Mouse (Mus musculus): ENCODE results near the gene Tmem198. TPM values are rescaled to one million over a fixed set of nuclear protein-coding genes. Genes with fewer than 3 reads are reported as not detected.
A peak's percentile ranks its signal among the peaks of the same experiment; 100 is the strongest.

Tmem198 gene
- polyA plus RNA-seq (2012; ENCODE audit: insufficient read depth, insufficient read length, missing spikeins) = not detected in 2 replicates

- Histone ChIP-seq H3K4me3 (ENCODE audit: insufficient read depth, low read depth, low read length) (peak within 1 kb of the TSS; percentile 67), H3K27ac (replicated peaks; ENCODE audit: low read depth, low read length) (no peak within 1 kb of the TSS), H3K4me1 (ENCODE audit: control insufficient read depth, insufficient read depth, insufficient read length, low read length) (no peaks in the 10 kb centered on the region; the same call in 1 of the 2 replicates)
Observed at GRCm38 (mm10) chr1:75478916-75479634, at the start of gene Tmem198, which contains the start of gene Chpf. Gene Tmem198 (plus strand): TSS chr1:75479532. Gene Chpf (minus strand): TSS chr1:75479307.

- peaks cover 2% of the 10 kb centered on the region; the same call in 1 of the 2 replicates for H3K4me1 ChIP-seq (ENCODE audit: control insufficient read depth, insufficient read depth, insufficient read length, low read length)
- peak within 1 kb of the TSS; percentile 72 for H3K4me3 ChIP-seq (ENCODE audit: insufficient read depth, low read depth, low read length)
- peak within 1 kb of the TSS; percentile 45 for H3K27ac ChIP-seq (replicated peaks; ENCODE audit: low read depth, low read length)
Observed at GRCm38 (mm10) chr1:75435475-75436328, 43.6 kb upstream of the Tmem198 start, which contains the start of gene Gmppa. Gene Gmppa (plus strand): TSS chr1:75435930.

GRCm38 (mm10) chr1:75438782-75439181, 40.5 kb upstream of the Tmem198 start:
- H3K4me1 ChIP-seq (ENCODE audit: control insufficient read depth, insufficient read depth, insufficient read length, low read length) = peaks cover 2% of the 10 kb centered on the region; the same call in 1 of the 2 replicates
- H3K4me3 ChIP-seq (ENCODE audit: insufficient read depth, low read depth, low read length) = no peak overlapping the region
- no peak overlapping the region for H3K27ac ChIP-seq (replicated peaks; ENCODE audit: low read depth, low read length)

GRCm38 (mm10) chr1:75440661-75441060, 38.7 kb upstream of the Tmem198 start:
- H3K4me1 ChIP-seq (ENCODE audit: control insufficient read depth, insufficient read depth, insufficient read length, low read length) = peaks cover 2% of the 10 kb centered on the region; the same call in 1 of the 2 replicates
- H3K4me3 ChIP-seq (ENCODE audit: insufficient read depth, low read depth, low read length) = no peak overlapping the region
- H3K27ac ChIP-seq (replicated peaks; ENCODE audit: low read depth, low read length) = no peak overlapping the region

GRCm38 (mm10) chr1:75441471-75441996, 37.8 kb upstream of the Tmem198 start:
- H3K4me1 ChIP-seq (ENCODE audit: control insufficient read depth, insufficient read depth, insufficient read length, low read length) = no peaks in the 10 kb centered on the region; the same call in 1 of the 2 replicates
- H3K4me3 ChIP-seq (ENCODE audit: insufficient read depth, low read depth, low read length) = no peak overlapping the region
- no peak overlapping the region for H3K27ac ChIP-seq (replicated peaks; ENCODE audit: low read depth, low read length)

GRCm38 (mm10) chr1:75442171-75442570, 37.2 kb upstream of the Tmem198 start:
- Histone ChIP-seq H3K27ac (replicated peaks; ENCODE audit: low read depth, low read length) (no peak overlapping the region), H3K4me3 (ENCODE audit: insufficient read depth, low read depth, low read length) (no peak overlapping the region), H3K4me1 (ENCODE audit: control insufficient read depth, insufficient read depth, insufficient read length, low read length) (no peaks in the 10 kb centered on the region)

GRCm38 (mm10) chr1:75442811-75443210, 36.5 kb upstream of the Tmem198 start:
- Histone ChIP-seq H3K4me1 (ENCODE audit: control insufficient read depth, insufficient read depth, insufficient read length, low read length) (no peaks in the 10 kb centered on the region), H3K4me3 (ENCODE audit: insufficient read depth, low read depth, low read length) (no peak overlapping the region), H3K27ac (replicated peaks; ENCODE audit: low read depth, low read length) (no peak overlapping the region)

- H3K27ac ChIP-seq (replicated peaks; ENCODE audit: low read depth, low read length) = no peak overlapping the region
- no peak overlapping the region for H3K4me3 ChIP-seq (ENCODE audit: insufficient read depth, low read depth, low read length)
- H3K4me1 ChIP-seq (ENCODE audit: control insufficient read depth, insufficient read depth, insufficient read length, low read length) = no peaks in the 10 kb centered on the region
Observed at GRCm38 (mm10) chr1:75443247-75444024, 35.9 kb upstream of the Tmem198 start.

GRCm38 (mm10) chr1:75444208-75444607, 35.1 kb upstream of the Tmem198 start:
- Histone ChIP-seq H3K4me1 (ENCODE audit: control insufficient read depth, insufficient read depth, insufficient read length, low read length) (no peaks in the 10 kb centered on the region), H3K27ac (replicated peaks; ENCODE audit: low read depth, low read length) (no peak overlapping the region), H3K4me3 (ENCODE audit: insufficient read depth, low read depth, low read length) (no peak overlapping the region)

GRCm38 (mm10) chr1:75445141-75445701, 34.1 kb upstream of the Tmem198 start:
- Histone ChIP-seq H3K4me3 (ENCODE audit: insufficient read depth, low read depth, low read length) (no peak overlapping the region), H3K4me1 (ENCODE audit: control insufficient read depth, insufficient read depth, insufficient read length, low read length) (no peaks in the 10 kb centered on the region)

GRCm38 (mm10) chr1:75445751-75446611, 33.4 kb upstream of the Tmem198 start:
- H3K4me1 ChIP-seq (ENCODE audit: control insufficient read depth, insufficient read depth, insufficient read length, low read length) = no peaks in the 10 kb centered on the region
- H3K4me3 ChIP-seq (ENCODE audit: insufficient read depth, low read depth, low read length) = no peak overlapping the region
- H3K27ac ChIP-seq (replicated peaks; ENCODE audit: low read depth, low read length) = no peak overlapping the region

More at GRCm38 (mm10) chr1:75445141-75445701, 34.1 kb upstream of the Tmem198 start:
- no peak overlapping the region for H3K27ac ChIP-seq (replicated peaks; ENCODE audit: low read depth, low read length)

- Histone ChIP-seq H3K27ac (replicated peaks; ENCODE audit: low read depth, low read length) (no peak overlapping the region), H3K4me3 (ENCODE audit: insufficient read depth, low read depth, low read length) (no peak overlapping the region), H3K4me1 (ENCODE audit: control insufficient read depth, insufficient read depth, insufficient read length, low read length) (no peaks in the 10 kb centered on the region)
Observed at GRCm38 (mm10) chr1:75446656-75447055, 32.7 kb upstream of the Tmem198 start.

GRCm38 (mm10) chr1:75447265-75448051, 31.9 kb upstream of the Tmem198 start:
- Histone ChIP-seq H3K4me3 (ENCODE audit: insufficient read depth, low read depth, low read length) (no peak overlapping the region), H3K4me1 (ENCODE audit: control insufficient read depth, insufficient read depth, insufficient read length, low read length) (no peaks in the 10 kb centered on the region), H3K27ac (replicated peaks; ENCODE audit: low read depth, low read length) (no peak overlapping the region)
